Mouse (Mus musculus): Measurements from ENCODE around the gene Smim6.

The Smim6 gene

DNA sequence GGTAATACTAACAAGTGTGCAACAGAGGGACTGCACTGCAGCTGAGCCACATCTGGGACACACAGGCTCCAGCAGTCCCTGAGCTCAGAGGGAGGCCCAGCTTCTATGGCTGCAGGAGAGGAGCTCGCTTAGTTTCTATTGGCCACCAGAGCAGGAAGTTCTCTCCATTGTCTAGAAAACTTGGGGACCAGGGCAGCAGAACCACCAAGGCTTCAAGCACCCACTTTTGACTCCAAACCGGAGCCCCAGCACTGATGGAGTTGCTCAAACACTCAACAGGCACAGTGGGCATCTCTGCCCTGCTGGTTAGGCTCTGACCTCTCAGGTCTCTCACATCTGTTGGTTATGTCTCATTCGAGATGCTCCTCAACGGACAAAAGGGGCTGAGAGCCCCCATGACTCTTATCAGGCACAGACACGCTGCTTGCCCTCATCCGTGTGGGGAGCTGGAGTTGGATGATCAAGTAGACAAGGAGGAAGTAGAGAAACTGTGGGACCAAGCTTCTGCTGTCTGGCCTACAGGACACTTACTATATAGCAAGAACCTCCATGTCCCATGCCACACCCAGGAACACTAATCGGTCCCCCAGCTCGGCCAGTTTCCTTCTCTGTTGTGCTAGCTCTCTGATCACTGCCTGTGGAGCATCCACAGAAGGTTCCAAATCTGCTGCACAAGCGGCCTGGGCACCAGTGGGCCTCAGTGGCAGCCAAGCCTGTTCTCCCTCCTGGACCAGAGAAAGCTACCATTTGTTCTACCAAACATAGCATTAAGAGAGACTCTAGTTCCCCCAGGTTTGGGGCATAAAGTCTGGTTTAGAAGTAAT lies 10.3 kb upstream of the Smim6 start:
- no peak for DNase-seq

DNA sequence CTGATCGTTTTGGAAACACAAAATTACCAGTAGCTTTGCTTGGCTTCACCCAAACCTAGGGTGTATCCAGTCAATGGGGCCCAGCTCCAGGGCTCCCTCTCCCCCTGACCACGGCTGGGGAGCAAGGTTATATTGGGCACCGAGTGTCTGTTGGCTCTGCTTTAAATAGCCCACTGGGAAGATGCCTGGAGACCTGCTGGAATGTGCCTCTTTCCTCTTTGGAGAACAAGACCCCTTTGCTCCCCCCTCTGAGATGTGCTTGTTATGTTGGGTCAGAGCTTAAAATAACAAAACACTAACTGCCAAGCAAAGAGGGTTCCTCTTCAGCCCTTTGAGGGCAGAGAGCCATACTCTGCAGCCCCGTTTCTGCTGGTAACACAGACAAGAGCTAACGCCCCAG lies 9.6 kb upstream of the Smim6 start:
- no peak for DNase-seq

DNA sequence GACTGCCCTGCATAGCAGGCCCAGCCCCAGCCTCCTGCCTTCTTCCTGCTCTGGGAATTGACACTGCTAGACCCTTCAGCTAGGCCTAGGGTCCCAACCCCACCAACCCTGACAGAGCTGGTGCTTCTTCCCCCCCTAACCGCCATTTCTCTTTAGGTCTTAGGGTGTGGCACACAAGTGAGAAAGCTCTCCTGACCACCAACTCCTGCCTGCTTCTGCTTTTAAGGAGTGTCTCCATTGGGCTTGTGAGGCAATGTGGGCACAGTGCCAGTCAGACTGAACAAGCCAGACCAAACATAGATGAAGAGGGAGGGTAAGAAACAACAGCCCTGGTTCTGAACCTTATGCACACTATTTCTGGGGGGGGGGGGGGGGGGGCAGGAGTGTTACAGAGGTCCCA lies 9.0 kb upstream of the Smim6 start:
- DNase-seq: peak; percentile 48 to 61

DNA sequence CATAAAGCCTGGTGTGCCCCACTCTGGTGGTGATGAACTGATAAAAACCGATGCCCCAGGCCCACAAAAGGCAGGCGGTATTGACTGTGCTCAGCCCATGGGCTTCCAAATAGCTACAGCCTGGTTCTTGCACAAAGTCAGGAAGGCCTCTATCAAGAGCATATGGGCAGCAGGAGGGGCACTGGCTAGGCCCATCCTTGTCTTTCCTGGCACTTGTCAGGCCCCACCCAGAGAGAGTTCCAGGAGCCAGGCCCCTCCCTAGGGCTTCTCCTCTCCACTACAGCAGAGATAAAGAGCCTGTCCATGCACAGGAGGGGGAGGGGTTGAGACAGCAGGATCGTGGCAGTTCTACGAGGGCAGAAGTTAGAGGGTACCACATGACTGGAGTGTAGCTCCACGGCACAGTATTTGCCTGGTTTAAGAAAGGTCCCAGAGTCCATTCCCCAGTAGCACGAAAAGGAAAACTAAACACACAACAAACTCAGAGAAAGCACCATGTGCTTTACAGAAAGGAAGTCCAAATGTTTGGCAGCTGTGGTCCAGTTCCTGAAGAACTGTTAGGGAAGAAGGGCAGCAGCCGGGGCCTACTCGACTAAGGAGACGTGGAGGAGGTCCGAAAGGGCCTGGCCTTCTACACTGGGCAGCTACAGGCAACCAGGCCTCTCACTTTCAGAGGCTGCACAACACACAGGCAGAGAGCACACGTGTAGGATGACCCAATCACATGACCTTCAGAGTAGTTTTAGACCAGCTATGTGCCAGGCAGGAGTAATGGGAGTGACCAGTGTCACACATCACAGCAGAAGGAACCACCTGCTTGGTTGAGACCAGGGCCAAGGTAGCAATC lies 8.2 kb upstream of the Smim6 start:
- DNase-seq: peak in 1 of 2 experiments; percentile 48

DNA sequence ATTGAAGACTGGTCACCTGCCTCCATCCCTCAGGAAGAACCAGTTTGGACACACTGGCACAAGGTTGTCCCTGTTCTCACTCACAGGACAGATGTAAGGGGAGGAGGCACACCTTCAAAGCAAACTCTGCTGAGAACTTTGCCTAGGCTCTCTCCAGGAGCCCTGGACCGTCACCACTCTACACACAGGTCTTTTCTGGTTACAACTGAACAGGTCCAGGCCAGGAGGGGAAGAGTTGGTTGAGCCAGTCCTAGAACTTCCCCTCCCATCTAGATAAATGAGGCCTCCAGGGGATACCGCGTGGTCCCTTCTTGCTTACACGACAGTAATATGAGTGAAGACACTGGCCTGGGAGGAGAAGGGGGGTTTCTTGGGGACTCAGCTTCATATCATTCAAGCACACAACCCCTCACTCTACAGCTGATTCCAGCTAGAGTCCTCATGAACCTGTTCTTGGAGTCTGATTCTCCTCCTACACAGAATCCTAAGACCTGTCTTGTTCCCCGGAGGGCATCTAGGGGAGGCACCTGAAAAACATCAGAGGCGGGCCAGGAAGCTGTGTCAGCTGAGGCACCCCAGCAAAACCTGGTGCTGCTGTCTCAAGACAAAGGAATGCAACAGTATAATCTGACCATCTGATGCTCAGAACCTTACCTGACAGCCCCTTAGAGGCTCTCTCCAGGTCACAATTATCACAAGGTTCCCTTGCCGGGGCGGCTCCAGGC lies 7.4 kb upstream of the Smim6 start:
- DNase-seq: no peak

DNA sequence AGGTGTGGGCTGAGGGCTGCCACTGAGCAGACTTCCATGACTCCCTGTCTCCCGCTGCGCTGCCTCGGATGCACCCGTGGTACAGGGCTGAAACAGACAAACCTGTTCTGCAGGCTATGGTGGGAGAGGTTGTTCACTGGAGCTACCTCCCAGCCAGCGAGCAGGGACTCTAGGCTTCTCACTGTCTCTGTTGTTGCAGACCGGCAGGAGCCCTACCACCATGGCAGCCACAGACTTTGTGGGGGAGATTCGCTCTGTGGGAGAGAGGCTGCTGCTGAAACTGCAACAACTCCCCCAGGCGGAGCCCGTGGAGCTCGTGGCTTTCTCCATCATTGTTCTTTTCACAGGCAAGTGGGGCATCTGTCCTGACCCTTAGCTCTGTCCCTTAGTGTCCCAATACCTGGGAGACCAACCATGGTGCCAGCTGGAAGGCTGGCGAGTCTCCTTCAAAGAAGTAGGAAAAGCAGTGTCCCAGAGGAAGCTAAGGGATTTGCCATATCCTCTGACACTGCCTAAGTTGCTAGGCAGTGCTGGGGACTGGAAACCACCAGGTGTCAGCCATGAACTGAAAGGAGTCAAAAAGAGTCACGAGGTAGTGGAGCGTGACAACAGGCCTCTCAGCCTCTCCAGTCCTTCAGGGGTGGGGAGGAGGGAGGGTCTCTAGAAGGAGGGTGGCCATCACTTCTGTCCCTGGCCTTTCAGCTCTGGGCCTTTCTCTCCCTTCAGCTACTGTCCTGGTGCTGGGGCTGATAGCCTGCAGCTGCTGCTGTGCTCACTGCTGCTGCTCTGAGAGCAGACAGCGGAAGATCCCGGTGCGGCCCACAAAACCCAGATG lies 6.6 kb upstream of the Smim6 start:
- DNase-seq: peak; percentile 58 to 71

DNA sequence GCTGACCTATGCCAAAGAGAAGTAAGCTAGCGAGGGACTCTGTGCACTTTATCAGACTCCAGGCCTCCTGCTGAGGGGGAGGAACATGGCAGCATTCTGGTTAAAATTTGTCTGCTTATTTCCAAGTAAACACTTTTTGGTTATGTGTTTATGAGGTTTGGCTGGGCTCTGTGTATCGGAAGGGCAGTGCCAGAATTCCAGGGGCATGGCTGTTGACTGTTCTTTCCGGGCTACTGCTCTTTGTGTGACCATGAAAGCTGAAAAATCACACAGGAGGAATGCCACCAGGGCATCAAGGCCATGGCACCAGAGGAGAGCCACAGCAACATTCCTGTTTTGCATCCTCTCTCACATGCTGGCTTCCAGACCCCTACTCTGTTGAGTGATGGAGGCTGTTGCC lies 5.7 kb upstream of the Smim6 start:
- DNase-seq: no peak

DNA sequence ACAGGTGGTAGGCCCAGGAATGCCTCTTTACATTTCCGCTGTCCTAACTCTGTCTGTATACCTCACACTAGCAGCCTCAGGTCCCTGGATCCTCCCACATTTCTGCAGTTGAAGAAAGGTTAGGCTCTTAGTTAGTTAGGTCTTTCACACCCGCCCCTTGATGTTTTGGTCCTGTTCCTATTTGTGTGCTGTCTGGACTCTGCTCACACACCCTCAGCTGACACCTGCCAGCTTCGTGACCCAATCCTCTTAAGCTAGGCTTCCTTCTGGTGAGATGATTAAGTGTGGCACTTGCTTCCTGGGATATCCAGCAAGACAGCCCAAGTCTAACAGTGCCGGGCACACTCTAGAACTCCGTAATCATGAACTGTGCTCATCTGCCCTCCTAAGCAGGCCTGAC lies 5.3 kb upstream of the Smim6 start:
- DNase-seq: no peak

DNA sequence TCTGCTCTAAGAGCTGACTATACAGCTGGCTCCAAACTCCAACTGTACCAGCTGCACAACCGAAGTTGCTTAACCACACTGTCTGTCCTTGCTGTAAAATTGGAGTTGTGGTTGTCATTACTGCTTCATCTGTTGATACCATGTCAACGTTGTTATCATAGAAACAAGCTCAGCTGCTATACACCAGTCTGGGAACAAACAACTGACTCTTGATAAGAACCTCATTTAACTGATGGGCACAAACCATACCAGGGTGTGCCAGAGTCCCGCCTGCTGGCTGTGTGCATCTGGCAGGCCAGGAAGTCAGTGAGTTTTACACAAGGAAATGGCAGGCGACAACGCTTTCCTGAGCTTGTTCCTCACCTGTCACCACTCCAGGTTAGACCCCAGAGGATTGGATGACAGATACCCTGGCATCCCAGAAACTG lies 669 bp upstream of the Smim6 start:
- no peak for DNase-seq

DNA sequence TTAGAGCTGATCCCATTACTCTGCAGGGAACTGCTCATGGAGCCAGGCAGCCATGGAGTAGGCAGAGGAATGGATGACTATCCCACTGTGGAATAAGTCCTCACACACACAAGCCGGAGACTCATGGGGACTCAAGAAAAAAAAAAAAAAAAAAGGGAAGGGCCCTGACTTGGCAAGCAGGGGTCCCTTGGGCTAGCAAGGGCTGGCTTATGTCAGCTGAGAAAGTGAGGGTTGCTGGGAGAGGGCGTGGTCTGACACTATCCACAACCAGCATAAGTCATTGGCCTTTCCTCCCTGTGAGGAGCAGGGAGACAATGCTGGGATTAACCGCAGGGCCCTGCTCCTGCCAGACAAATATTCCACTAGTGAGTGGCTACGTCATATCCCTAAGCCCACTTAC lies 4.8 kb downstream of the Smim6 start:
- DNase-seq: no peak

DNA sequence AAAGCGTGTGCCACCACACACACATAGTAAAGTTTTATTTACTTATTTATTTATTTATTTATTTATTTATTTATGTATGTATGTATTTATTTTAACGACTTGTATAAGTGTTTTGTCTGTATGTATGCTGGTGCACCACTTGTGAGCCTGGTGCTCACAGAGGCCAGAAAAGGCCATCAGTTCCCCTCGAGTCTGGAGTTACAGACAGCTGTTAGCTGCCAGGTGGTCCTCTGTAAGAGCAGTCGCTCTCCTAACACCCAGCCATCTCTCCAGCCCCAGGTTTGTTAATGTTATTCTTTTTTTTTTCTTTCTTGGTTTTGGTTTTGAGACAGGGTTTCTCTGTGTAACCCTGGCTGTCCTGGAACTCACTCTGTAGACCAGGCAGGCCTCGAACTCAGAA lies 6.8 kb downstream of the Smim6 start:
- DNase-seq: no peak

DNA sequence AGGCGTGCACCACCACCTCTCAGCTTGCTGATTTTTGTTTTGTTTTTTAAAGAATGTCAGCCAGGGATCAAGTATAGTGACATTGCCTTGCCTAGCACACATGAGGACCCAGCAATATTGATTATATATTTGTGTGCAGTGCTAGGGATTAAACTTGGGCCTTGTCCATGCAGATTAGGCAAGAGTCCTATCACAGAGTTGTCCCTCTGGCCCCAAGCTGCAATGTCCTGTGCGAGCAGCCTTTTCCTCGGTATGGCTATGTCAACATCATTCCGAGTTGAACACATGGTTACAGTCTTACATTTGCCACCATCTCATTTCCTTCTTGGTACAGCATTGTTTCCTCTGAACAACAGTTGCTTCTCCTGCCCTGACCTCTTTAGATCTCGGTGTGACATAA lies 7.3 kb downstream of the Smim6 start:
- no peak for DNase-seq

DNA sequence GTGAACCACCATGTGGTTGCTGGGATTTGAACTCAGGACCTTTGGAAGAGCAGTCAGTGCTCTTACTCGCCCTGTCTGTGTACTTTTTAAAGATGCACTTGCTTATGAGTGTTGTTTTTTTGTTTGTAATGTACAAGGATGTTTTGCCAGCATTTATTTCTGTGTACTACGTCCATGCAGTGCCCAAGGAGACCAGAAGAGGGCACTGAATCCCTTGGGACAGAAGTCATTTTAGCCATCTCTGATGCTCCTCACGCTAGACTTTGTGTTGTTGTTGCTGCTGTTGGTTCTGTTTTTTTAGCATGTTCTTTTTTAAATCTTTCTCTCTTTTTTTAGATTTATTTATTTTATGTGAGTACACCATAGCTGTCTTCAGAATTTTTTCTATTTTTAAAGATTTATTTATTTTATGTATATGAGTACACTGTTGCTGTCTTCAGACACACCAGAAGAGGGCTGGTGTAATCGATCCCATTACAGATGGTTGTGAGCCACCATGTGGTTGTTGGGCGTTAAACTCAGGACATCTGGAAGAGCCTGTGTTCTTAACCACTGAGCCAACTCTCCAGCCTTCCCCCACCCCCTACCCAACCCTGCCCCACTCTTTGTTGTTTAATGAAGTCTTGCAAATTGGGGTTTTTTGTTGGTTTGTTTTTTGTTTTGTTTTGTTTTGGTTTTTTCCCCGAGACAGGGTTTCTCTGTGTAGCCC lies 8.4 kb downstream of the Smim6 start:
- peak; percentile 76 to 80 for DNase-seq

DNA sequence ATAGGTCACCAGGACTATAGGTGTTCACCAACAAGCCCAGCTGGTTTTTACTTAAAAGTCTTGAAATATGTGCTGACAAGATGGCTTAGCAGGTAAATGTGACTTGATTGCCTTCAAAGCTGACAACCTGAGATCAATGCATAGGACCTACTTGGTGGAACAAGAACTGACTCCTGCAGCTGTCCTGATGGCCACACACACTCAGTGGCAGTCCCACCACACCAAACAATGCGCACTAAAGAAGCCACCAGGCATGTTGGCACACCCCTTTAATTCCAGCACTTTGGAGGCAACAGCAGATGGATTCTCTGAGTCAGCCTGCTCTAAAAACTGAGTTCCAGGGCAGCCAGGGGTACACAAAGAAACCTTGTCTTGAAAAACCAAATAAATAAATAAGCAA lies 10.2 kb downstream of the Smim6 start:
- no peak for DNase-seq

DNA sequence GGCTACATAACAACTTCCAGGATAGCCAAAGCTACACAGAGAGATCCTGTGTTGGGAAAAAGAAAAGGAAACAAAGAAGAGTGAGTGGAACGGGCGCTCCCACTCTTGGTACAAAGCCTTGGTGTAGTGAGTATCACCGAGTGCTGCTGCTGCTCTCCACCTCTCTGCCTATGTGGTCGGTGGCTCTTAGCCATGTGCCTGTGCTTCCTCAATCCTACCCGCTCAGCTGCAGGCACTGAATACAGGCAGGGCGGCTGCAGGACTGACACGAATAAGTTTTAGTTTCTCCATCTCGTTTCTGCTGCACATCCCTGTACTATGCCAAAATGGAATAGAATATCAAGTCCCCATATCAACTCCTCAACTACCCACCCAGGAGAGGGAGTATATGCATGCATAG lies 17.2 kb downstream of the Smim6 start:
- no peak for DNase-seq

DNA sequence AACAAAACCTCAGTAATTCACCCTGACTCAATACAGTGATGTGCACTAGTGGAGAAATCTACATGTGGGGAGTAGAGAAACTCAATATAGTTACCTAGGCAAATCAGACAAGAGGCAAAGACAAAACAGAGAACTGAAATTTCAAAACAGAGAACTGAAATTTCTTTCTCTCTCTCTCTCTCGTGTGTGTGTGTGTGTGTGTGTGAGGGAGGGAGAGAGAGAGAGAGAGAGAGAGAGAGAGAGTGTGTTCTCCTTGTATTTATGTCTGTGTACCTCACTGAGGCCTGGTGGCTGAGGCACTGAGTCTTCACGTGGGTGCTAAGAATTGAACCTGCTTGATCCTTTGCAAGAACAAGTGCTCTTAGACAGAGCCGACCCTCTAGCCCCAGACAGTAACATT lies 18.0 kb downstream of the Smim6 start:
- no peak for DNase-seq

DNA sequence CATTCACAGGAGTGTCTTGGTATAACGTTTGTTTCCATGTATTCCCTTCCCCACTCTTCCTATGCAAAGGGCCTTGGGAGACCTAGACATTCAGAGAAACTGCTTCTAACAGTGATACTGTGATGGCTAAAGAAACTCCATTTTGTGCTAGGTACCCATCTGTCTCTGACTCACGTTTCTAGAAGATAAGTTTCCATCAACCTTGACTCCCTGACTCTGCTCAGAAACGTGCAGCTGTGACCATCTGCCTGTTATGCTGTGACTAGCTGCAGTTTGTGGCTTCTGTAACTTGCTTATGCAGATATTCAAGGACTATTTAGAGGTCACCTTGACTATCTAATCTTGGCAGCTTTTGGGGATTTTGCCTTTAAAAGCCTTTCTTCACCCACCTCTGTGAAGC lies 19.4 kb downstream of the Smim6 start:
- DNase-seq: no peak

DNA sequence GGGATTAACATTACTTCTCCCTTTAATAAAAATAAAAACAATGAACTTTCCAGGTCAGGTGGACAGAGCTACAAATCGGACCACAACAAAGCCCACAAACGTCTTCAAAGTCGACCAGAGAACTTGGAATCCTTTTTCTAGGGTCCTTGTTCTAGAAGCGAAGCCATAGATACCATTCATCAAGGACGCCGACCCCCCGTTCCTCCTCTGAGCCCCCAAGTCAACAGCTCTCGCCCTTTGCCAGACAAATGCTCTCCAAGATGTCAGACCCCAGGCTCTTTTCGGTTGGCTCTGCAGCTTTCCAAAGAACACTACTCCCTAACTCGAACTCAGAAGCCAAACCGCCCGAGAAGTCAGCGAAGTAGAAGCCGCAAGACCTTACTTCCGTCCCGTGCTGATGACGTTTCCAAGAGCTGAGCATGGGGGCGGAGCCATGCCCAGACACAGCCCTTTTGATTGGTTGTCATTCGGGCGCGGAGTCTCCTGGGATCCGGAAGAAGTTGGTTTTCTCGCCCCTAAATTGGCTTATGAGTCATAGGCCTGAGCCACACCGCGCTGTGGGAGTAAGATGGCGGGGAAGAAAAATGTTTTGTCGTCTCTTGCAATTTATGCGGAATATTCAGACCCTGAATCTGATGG lies 21.4 kb downstream of the Smim6 start, which contains the start of the genes Sap30bp and Recql5:
Gene Sap30bp (plus strand): TSS at position 175 of the 639 bp plus-strand sequence.
Gene Recql5 (minus strand): TSS at position 370 of the 639 bp plus-strand sequence.
- DNase-seq: peak; percentile 98

DNA sequence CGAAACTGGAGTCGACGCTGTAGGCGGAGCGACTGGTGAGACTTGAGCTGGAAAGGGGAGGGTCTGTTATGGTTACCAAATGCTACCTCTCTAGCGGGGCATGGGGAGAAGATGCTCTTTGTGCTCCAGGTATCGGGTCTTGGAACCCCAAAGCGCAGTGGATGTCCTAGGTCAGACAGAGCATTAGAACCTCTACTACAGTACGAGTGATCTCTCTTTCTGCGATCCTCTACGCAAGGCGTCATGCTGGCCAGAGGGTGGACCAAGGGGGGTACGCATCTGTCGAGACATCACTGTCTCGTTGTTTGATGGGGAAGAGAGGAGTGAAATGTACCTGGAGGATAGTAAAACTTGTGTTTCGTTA lies 21.9 kb downstream of the Smim6 start:
- DNase-seq: no peak

DNA sequence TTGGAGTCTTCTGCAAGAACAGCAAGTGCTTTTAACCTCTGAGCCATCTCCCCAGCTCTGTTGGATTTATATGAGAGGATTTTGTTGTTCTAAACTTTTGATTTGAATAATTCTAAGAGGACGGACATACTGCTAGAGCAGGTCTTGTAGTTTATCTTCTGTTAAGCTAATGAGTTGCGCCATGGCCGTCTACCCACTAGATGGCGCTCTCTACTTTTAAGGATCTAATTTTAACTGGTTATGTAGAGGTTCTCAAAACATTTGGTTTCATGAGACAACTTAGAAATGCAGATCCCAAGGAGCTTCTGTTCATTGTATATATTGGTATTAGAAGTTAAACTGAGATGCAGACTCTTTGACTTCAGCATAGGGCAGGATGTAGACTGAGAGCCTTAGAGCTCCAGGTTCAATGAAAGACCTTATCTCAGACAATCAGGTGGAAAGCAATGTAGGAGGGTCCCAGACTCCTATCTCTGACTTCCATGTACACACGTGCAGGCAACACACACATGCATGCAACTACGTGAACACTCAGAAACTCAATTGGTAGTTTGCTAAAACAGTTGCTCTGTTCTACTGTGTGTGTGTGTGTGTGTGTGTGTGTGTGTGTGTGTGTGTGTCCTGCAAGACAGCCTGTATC lies 28.0 kb downstream of the Smim6 start:
- DNase-seq: peak; percentile 82 to 83

DNA sequence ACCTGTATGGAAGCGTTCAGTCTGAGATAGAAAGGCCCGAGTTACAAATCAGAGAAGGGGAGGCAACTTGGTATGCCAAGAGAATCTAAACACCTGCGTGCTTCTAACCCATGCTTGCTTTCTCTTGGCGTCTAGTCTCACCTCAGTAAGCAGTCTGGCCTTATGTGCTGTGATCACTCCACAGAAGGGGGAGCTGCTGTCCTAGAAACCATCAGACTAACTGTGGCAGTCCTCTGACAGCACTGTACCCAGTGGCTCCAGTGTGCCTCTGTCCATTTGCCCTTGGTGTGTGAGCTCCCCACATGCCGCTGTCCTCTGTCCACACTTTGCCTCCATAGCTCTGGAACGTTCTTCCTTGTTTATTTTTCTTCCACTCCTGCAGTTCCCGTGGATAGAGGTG lies 30.2 kb downstream of the Smim6 start:
- no peak for DNase-seq
